Mouse (Mus musculus) embryo, embryonic 10 days (tissue): ENCODE measurements at regions not wholly inside any gene's neighbourhood (a gene's known extent, or its start where the extent isn't known, plus 50 kb on each side); places are given as distances from the start of the nearest gene placed in this dataset.

Experiments
- DNase-seq: peaks from one replicate; pipeline ENCODE4 v3.0.0-alpha.2; 2015; ENCODE audit warnings: low spot score

- peak; percentile 52 for DNase-seq
These were observed 90.3 kb downstream of the Brms1l start for GRCm38 (mm10) chr12:55926276-55926973.
